Mouse (Mus musculus) forebrain, embryonic 16.5 days (tissue): ENCODE data around the gene Acvr1b. TPM values are rescaled to one million over a fixed set of nuclear protein-coding genes. Genes with fewer than 3 reads are reported as not detected.

Experiments
- ATAC-seq: fragments of 200-750 bp; cut with Nextera tagmentation; 2 replicates; pipeline ENCODE4 v1.8.0; 2017; ENCODE audit warnings: mild to moderate bottlenecking, moderate library complexity
- H3K27ac ChIP-seq: fragments of 300-500 bp; sonication (generic); 2 replicates; pipeline ENCODE4 v1.5.1; 2014; ENCODE audit warnings: low read length, control low read depth
- H3K27me3 ChIP-seq: fragments of 300-500 bp; sonication (generic); replicated peaks from 2 replicates; pipeline ENCODE4 v1.6.1; 2014; ENCODE audit warnings: low read length; ENCODE audit not compliant: control insufficient read depth, insufficient read depth
- H3K36me3 ChIP-seq: fragments of 300-500 bp; sonication (generic); 2 replicates; pipeline ENCODE4 v1.6.1; 2014; ENCODE audit not compliant: control insufficient read depth, insufficient read depth
- H3K4me1 ChIP-seq: fragments of 300-500 bp; sonication (generic); replicated peaks from 2 replicates; pipeline ENCODE4 v1.6.1; 2014; ENCODE audit warnings: low read length; ENCODE audit not compliant: control insufficient read depth, insufficient read depth
- H3K4me2 ChIP-seq: fragments of 300-500 bp; sonication (generic); 2 replicates; pipeline ENCODE4 v1.6.1; 2014; ENCODE audit warnings: mild to moderate bottlenecking, low read length, control low read depth
- H3K4me3 ChIP-seq: fragments of 300-500 bp; sonication (generic); replicated peaks from 2 replicates; pipeline ENCODE4 v1.5.1; 2014; ENCODE audit warnings: mild to moderate bottlenecking, low read length, control low read depth
- H3K9ac ChIP-seq: fragments of 300-500 bp; sonication (generic); replicated peaks from 2 replicates; pipeline ENCODE4 v1.6.1; 2014; ENCODE audit warnings: low read depth, low read length, control low read depth
- H3K9me3 ChIP-seq: fragments of 300-500 bp; sonication (generic); 2 replicates; pipeline ENCODE4 v1.6.1; 2016; ENCODE audit warnings: low read length; ENCODE audit not compliant: control insufficient read depth
- WGBS: fragments of 180-500 bp; shearing (Covaris S2); extraction: QIAGEN DNeasy Blood & Tissue Kit; methylation state at CpG from one replicate; pipeline ENCODE4 v1.1.7; 2014; 5-methylcytosine and 5-hydroxymethylcytosine counted together
- polyA plus RNA-seq: library from polyadenylated mRNA; unstranded; fragments of >200 nt; fragmentation: Nextera tagmentation; extraction: Ambion mirVana; gene quantifications from 2 replicates; pipeline ENCODE4 v1.2.1, GENCODE M21; 2015

Acvr1b gene
- polyA plus RNA-seq, 1 experiment from 2014 or later = 27.4 TPM

GRCm38 (mm10) chr15:101176795-101177691, 3.2 kb downstream of the Acvr1b start:
- H3K4me2 ChIP-seq = peak overlapping the region; percentile 8
- no peaks in the 10 kb centered on the region for H3K27me3 ChIP-seq
- ATAC-seq = no peak
- no peak overlapping the region for H3K27ac ChIP-seq
- peaks cover 44% of the 10 kb centered on the region for H3K4me1 ChIP-seq
- H3K36me3 ChIP-seq = no peaks in the 10 kb centered on the region
- H3K9me3 ChIP-seq = no peaks in the 10 kb centered on the region
- 69% methylated on average over 8 of the region's 8 CpGs for WGBS
- H3K9ac ChIP-seq = no peak overlapping the region
- H3K4me3 ChIP-seq = no peak overlapping the region

GRCm38 (mm10) chr15:101180363-101181105, 6.7 kb downstream of the Acvr1b start:
- Histone ChIP-seq H3K9ac (no peak overlapping the region), H3K4me2 (no peak overlapping the region), H3K27me3 (no peaks in the 10 kb centered on the region), H3K9me3 (no peaks in the 10 kb centered on the region), H3K36me3 (no peaks in the 10 kb centered on the region), H3K4me3 (no peak overlapping the region), H3K4me1 (peaks cover 41% of the 10 kb centered on the region), H3K27ac (no peak overlapping the region)
- 82% methylated on average over 15 of the region's 15 CpGs for WGBS
- no peak for ATAC-seq

GRCm38 (mm10) chr15:101181106-101181466, 7.2 kb downstream of the Acvr1b start:
- Histone ChIP-seq H3K9ac (no peak overlapping the region), H3K4me3 (no peak overlapping the region), H3K36me3 (no peaks in the 10 kb centered on the region), H3K27ac (no peak overlapping the region), H3K4me2 (no peak overlapping the region), H3K4me1 (peaks cover 35% of the 10 kb centered on the region), H3K27me3 (no peaks in the 10 kb centered on the region), H3K9me3 (no peaks in the 10 kb centered on the region)
- 26% methylated on average over 5 of the region's 5 CpGs for WGBS
- no peak for ATAC-seq

DNA sequence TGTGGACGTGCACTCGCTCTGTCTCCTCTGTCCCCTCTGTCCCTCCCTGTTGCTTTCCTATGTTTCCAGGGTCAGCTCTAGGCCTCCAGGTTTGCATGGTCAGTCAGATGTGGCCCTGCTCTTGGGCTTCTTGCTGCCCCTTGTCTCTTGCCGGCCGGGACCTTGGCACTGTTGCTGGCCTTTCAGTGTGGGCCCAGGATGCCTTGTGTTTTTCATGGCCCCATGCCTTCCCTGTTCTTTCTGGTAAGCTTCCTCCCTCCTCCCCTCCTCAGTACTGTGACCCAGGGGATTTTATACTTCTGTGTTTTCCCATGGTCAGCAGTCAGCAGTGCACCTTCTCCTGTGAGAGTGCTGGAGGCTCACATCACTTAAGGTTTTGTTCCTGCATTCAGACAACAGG, 7.6 kb downstream of the Acvr1b start:
- no peak for ATAC-seq
- WGBS = 21% methylated on average over 4 of the region's 4 CpGs
- no peaks in the 10 kb centered on the region for H3K9me3 ChIP-seq
- no peak overlapping the region for H3K27ac ChIP-seq
- peaks cover 31% of the 10 kb centered on the region for H3K4me1 ChIP-seq
- H3K4me3 ChIP-seq = no peak overlapping the region
- no peak overlapping the region for H3K4me2 ChIP-seq
- no peak overlapping the region for H3K9ac ChIP-seq
- H3K27me3 ChIP-seq = no peaks in the 10 kb centered on the region
- no peaks in the 10 kb centered on the region for H3K36me3 ChIP-seq

DNA sequence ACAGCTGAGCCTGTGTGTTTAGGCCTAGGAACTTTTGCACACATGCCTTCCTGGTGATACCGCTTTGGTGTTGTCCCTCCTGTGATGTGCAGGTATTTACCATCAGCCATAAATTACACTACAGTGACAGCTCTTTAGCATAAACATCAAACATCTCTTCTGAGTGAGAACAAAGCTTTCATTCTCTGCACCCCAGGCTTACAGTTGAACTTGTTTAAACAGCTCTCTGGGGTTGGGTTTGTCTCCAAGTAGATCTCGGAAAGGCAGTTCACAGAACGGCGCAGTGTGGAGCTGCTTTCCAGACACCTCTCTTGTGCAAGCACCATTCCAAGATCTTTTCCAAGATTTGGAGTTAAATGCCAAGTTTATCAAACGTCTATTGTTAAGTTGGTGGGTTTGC, 8.8 kb downstream of the Acvr1b start:
- Histone ChIP-seq H3K9me3 (no peaks in the 10 kb centered on the region), H3K4me1 (peaks cover 19% of the 10 kb centered on the region), H3K4me2 (no peak overlapping the region), H3K27ac (no peak overlapping the region), H3K4me3 (no peak overlapping the region), H3K36me3 (no peaks in the 10 kb centered on the region), H3K9ac (no peak overlapping the region), H3K27me3 (no peaks in the 10 kb centered on the region)
- ATAC-seq = no peak
- 33% methylated on average over 5 of the region's 5 CpGs for WGBS

- H3K9ac ChIP-seq = no peak overlapping the region
- no peak for ATAC-seq
- H3K27ac ChIP-seq = no peak overlapping the region
- H3K9me3 ChIP-seq = no peaks in the 10 kb centered on the region
- H3K4me3 ChIP-seq = no peak overlapping the region
- H3K27me3 ChIP-seq = no peaks in the 10 kb centered on the region
- 97% methylated on average over 8 of the region's 8 CpGs for WGBS
- H3K4me1 ChIP-seq = peaks cover 8% of the 10 kb centered on the region
- no peaks in the 10 kb centered on the region for H3K36me3 ChIP-seq
- no peak overlapping the region for H3K4me2 ChIP-seq
These were observed 10.4 kb downstream of the Acvr1b start for GRCm38 (mm10) chr15:101184300-101184699.

GRCm38 (mm10) chr15:101185549-101185948, 11.7 kb downstream of the Acvr1b start:
- ATAC-seq = no peak

GRCm38 (mm10) chr15:101187907-101188306, 14.0 kb downstream of the Acvr1b start:
- Histone ChIP-seq H3K27ac (no peak overlapping the region), H3K9ac (no peak overlapping the region), H3K4me3 (no peak overlapping the region), H3K4me2 (no peak overlapping the region), H3K36me3 (no peaks in the 10 kb centered on the region), H3K9me3 (no peaks in the 10 kb centered on the region), H3K4me1 (peaks cover 26% of the 10 kb centered on the region), H3K27me3 (no peaks in the 10 kb centered on the region)
- WGBS = 85% methylated on average over 5 of the region's 5 CpGs
- ATAC-seq = no peak

More at GRCm38 (mm10) chr15:101185549-101185948, 11.7 kb downstream of the Acvr1b start:
- Histone ChIP-seq H3K9me3 (no peaks in the 10 kb centered on the region), H3K4me2 (no peak overlapping the region), H3K27me3 (no peaks in the 10 kb centered on the region), H3K9ac (no peak overlapping the region), H3K4me1 (peaks cover 13% of the 10 kb centered on the region), H3K36me3 (no peaks in the 10 kb centered on the region), H3K27ac (no peak overlapping the region), H3K4me3 (no peak overlapping the region)
- WGBS = 93% methylated on average over 3 of the region's 3 CpGs

DNA sequence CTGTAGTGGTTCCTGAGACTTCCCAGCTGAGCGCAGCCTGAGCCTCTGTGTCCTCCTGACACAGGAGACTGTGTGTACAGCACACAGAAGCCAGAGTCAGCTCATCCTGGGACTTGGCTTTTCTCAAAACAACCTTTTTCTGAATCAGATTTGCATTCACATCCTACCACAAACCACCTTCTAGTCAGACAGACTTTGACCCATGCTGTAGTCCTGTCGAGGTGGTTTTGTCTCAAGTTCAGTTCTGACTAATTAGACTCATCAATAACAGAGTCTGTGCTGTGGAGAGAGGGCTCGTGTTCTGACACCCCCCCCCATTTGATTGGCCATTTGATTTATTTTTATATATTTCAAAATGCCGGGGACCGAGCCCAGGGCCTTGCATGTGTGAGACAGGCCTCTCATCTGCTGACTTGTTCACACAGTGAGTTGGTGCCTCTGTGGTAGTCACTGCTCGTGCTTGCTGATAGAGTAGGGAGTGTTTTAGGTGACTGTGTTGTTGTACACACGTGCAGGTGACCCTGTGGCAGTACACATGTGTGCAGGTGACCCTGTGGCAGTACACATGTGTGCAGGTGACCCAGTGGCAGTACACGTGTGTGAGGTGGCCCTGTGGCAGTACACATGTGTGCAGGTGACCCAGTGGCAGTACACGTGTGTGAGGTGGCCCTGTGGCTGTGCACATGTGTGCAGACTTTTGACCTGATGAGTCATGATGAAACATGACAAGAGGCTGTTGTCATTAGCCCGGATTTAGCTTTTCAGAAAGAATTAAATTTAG, 16.3 kb downstream of the Acvr1b start:
- Histone ChIP-seq H3K9me3 (no peaks in the 10 kb centered on the region), H3K36me3 (peaks cover 11% of the 10 kb centered on the region), H3K4me3 (no peak overlapping the region), H3K9ac (no peak overlapping the region), H3K4me1 (peaks cover 26% of the 10 kb centered on the region), H3K27me3 (no peaks in the 10 kb centered on the region), H3K27ac (no peak overlapping the region), H3K4me2 (no peak overlapping the region)
- WGBS = 76% methylated on average over 10 of the region's 10 CpGs
- ATAC-seq = no peak
